Mouse (Mus musculus) bone marrow macrophage, adult 2 months (primary cell): ENCODE data around the gene Smyd5.

Experiments used
- CTCF ChIP-seq: IDR thresholded peaks from 2 replicates; pipeline ENCODE4 v1.5.1; 2012; ENCODE audit warnings: low read depth, mild to moderate bottlenecking, low read length, moderate library complexity
- POLR2A ChIP-seq: IDR thresholded peaks from 2 replicates; pipeline ENCODE4 v1.6.1; 2012; ENCODE audit warnings: mild to moderate bottlenecking, low read depth, low read length, borderline replicate concordance

GRCm38 (mm10) chr6:85478416-85478815, 46.6 kb downstream of the Smyd5 start:
- TF ChIP-seq POLR2A (no peak), CTCF (no peak)
